Mouse (Mus musculus) liver, embryonic 14.5 days (tissue): Measurements from ENCODE around the gene Mx1. TPM values are rescaled to one million over a fixed set of nuclear protein-coding genes. Genes with fewer than 3 reads are reported as not detected.

Source experiments
- ATAC-seq: fragments of 200-750 bp; cut with Nextera tagmentation; 2 replicates; pipeline ENCODE4 v1.8.0; 2017; ENCODE audit warnings: moderate number of reproducible peaks, mild to moderate bottlenecking, moderate library complexity; ENCODE audit not compliant: insufficient read depth
- DNase-seq, 3 experiments: peaks; one replicate each; pipeline ENCODE4 v3.0.0-alpha.2; 2012 to 2013; ENCODE audit warnings: low read depth in 3 of 3, low spot score in 3 of 3
- H3K27ac ChIP-seq: fragments of 300-500 bp; sonication (generic); 2 replicates; pipeline ENCODE4 v1.5.1; 2014; ENCODE audit warnings: moderate library complexity, mild to moderate bottlenecking, control low read depth, inconsistent platforms
- H3K27me3 ChIP-seq: fragments of 300-500 bp; sonication (generic); 2 replicates; pipeline ENCODE4 v1.6.1; 2014; ENCODE audit warnings: mild to moderate bottlenecking, low read length, moderate library complexity; ENCODE audit not compliant: control insufficient read depth, insufficient read depth
- H3K36me3 ChIP-seq: fragments of 300-500 bp; sonication (generic); replicated peaks from 2 replicates; pipeline ENCODE4 v1.6.1; 2014; ENCODE audit warnings: low read depth; ENCODE audit not compliant: control insufficient read depth, insufficient read depth
- H3K4me1 ChIP-seq, 2 experiments: fragments of 200-500 bp in 1 of 2; fragments of 300-500 bp in 1 of 2; sonication (generic) in 1 of 2; replicated peaks; 2 replicates each; pipeline ENCODE4 v1.6.1; 2012 to 2014; ENCODE audit warnings: antibody characterized with exemption in 1 of 2, inconsistent platforms in 1 of 2, low read length in 1 of 2; ENCODE audit not compliant: control insufficient read depth in 2 of 2, insufficient read depth in 2 of 2
- H3K4me2 ChIP-seq: fragments of 300-500 bp; sonication (generic); 2 replicates; pipeline ENCODE4 v1.6.1; 2014; ENCODE audit warnings: low read depth, mild to moderate bottlenecking, control low read depth, moderate library complexity
- H3K4me3 ChIP-seq, 2 experiments: fragments of 200-500 bp in 1 of 2; fragments of 300-500 bp in 1 of 2; sonication (generic) in 1 of 2; 2 replicates each; pipeline ENCODE4 v1.5.1; 2012 to 2014; ENCODE audit warnings: low read depth in 2 of 2, low read length in 2 of 2, mild to moderate bottlenecking in 2 of 2, control low read depth in 1 of 2, inconsistent platforms in 1 of 2, moderate library complexity in 1 of 2; ENCODE audit not compliant: insufficient read depth in 1 of 2
- H3K9ac ChIP-seq: fragments of 300-500 bp; sonication (generic); replicated peaks from 2 replicates; pipeline ENCODE4 v1.6.1; 2014; ENCODE audit warnings: mild to moderate bottlenecking, control low read depth, moderate library complexity
- H3K9me3 ChIP-seq: fragments of 300-500 bp; sonication (generic); 2 replicates; pipeline ENCODE4 v1.6.1; 2016; ENCODE audit warnings: low read length, mixed read lengths; ENCODE audit not compliant: control insufficient read depth
- CTCF ChIP-seq: IDR thresholded peaks from 2 replicates; pipeline ENCODE4 v1.5.1; 2016; ENCODE audit warnings: antibody characterized with exemption, low read depth, control low read depth
- EP300 ChIP-seq: IDR thresholded peaks from 2 replicates; pipeline ENCODE4 v1.6.1; 2016; ENCODE audit warnings: antibody characterized with exemption, low read depth
- WGBS: fragments of 180-500 bp; shearing (Covaris S2); extraction: QIAGEN DNeasy Blood & Tissue Kit; methylation state at CpG from one replicate; pipeline ENCODE4 v1.1.7; 2014; ENCODE audit not compliant: insufficient replicate concordance; 5-methylcytosine and 5-hydroxymethylcytosine counted together
- polyA plus RNA-seq, 2 experiments: library from polyadenylated mRNA; depleted of rRNA in 1 of 2; stranded (reverse) in 1 of 2; unstranded in 1 of 2; fragments of >200 nt; fragmentation: Nextera tagmentation in 1 of 2; extraction: Ambion mirVana in 1 of 2; gene quantifications; 2 replicates each; pipeline versions ENCODE4 v1.2.1 to v1.2.3; 2012 to 2014

Mx1 gene
- polyA plus RNA-seq, 2 experiments: 0.46 to 0.48 TPM

- TF ChIP-seq CTCF (no peak), EP300 (no peak)
- no peak for ATAC-seq
- Histone ChIP-seq H3K27ac (no peak overlapping the region), H3K4me2 (no peak overlapping the region), H3K9me3 (no peaks in the 10 kb centered on the region), H3K4me1 (peaks cover 0 to 4% of the 10 kb centered on the region in 2 experiments; a peak in 1 of 4 replicates), H3K36me3 (no peaks in the 10 kb centered on the region), H3K27me3 (no peaks in the 10 kb centered on the region), H3K9ac (no peak overlapping the region), H3K4me3 (no peak overlapping the region)
- 67% methylated on average over 3 of the region's 3 CpGs for WGBS
- no peak for DNase-seq
These were observed 12.9 kb upstream of the Mx1 start for GRCm38 (mm10) chr16:97475581-97475980.

- no peak overlapping the region for H3K4me2 ChIP-seq
- ATAC-seq (no peak), DNase-seq (no peak)
- TF ChIP-seq EP300 (no peak), CTCF (no peak)
- peaks cover 0 to 4% of the 10 kb centered on the region in 2 experiments; a peak in 1 of 4 replicates for H3K4me1 ChIP-seq
- H3K4me3 ChIP-seq: no peak overlapping the region
- no peak overlapping the region for H3K9ac ChIP-seq
- WGBS: 60% methylated on average over 2 of the region's 2 CpGs
- no peak overlapping the region for H3K27ac ChIP-seq
- no peaks in the 10 kb centered on the region for H3K36me3 ChIP-seq
- no peaks in the 10 kb centered on the region for H3K27me3 ChIP-seq
- H3K9me3 ChIP-seq: no peaks in the 10 kb centered on the region
These were observed 12.0 kb upstream of the Mx1 start for GRCm38 (mm10) chr16:97474671-97475070.

DNA sequence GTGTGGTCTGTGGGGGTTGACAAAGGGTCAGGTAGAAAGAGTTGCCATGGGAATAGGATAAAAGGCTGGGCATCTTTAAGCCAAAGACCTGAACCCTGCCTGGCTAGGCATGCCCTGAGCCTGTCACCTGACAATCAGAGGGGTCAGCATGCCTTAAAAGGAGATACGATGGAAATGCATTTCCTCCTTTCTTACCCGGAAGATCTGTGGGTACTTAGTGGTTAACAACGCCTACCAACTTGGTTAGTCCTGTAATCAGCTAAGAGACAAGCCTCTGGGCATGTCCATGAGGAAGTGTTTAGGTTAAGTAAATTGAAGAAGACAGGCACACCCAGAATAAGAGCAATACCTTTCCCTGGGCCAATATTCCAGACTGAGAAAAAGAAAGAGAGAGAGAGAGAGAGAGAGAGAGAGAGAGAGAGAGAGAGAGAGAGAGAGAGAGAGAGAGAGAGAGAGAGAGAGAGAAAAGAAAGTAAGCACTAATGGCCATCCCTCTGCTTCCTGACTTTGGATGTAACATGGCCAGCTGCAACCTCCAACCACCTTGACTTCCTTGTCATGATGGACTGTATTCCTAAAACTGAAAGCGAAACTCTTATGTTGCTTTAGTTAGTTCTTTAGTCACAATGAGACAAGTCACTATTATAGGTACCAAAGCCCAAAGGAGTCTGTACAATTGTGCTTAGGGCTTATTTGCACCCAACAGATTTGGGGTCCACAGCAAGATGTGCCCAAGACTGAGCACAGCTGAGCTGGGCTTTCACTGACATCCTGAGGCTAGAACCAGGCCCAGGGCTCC is 5.5 kb upstream of the Mx1 start:
- Histone ChIP-seq H3K9ac (no peak overlapping the region), H3K4me2 (no peak overlapping the region), H3K27ac (no peak overlapping the region), H3K27me3 (no peaks in the 10 kb centered on the region), H3K9me3 (no peaks in the 10 kb centered on the region), H3K4me1 (no peaks in the 10 kb centered on the region), H3K4me3 (no peak overlapping the region), H3K36me3 (no peaks in the 10 kb centered on the region)
- ATAC-seq (no peak), DNase-seq (no peak)
- no peak for TF ChIP-seq CTCF
- no peak for TF ChIP-seq EP300
- WGBS: 20% methylated on average over 4 of the region's 4 CpGs

- DNase-seq (no peak), ATAC-seq (no peak)
- WGBS: 58% methylated on average over 3 of the region's 3 CpGs
- no peaks in the 10 kb centered on the region for H3K4me1 ChIP-seq
- no peak overlapping the region for H3K4me3 ChIP-seq
- no peaks in the 10 kb centered on the region for H3K36me3 ChIP-seq
- H3K4me2 ChIP-seq: no peak overlapping the region
- no peak overlapping the region for H3K9ac ChIP-seq
- H3K27me3 ChIP-seq: no peaks in the 10 kb centered on the region
- no peak overlapping the region for H3K27ac ChIP-seq
- TF ChIP-seq CTCF (no peak), EP300 (no peak)
- H3K9me3 ChIP-seq: no peaks in the 10 kb centered on the region
These were observed 4.8 kb upstream of the Mx1 start for GRCm38 (mm10) chr16:97467472-97467871.

DNA sequence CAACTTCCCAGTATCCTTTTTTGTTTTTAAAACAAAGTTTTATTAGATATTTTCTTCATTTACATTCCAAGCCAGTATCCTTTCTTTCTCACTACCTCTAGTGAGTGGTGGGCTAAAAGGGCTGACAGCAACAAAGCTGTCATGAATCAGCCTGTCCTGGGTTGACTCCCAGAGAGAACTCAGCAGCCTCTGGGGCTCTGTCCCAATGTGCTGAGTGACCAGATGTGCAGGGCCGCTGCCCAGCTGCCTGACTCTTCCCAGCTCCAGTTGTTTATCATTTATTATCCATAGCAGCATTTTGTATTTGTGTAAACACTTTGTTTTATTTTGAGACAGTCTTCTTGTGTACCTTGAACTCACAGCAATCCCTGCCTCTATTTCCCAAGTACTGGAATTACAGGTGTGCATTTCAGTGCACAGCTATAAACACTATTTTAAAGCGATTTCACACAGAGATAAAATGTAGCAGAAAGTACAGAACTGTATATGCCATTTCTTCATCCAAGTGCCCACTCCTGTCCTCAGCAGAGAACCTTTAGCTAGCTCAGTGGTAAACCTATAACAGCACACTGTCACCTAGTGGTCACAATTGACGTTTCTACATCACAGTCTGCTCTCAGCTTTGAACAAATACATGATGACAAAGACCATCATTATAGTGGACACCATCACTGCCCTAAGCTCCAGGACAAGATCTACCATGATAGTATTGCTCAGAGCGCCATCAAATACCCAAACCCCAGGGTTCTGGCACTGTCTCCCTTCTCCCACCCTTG is 3.7 kb upstream of the Mx1 start:
- 42% methylated on average over 4 of the region's 4 CpGs for WGBS
- Histone ChIP-seq H3K4me2 (no peak overlapping the region), H3K9me3 (no peaks in the 10 kb centered on the region), H3K36me3 (no peaks in the 10 kb centered on the region), H3K27me3 (no peaks in the 10 kb centered on the region), H3K9ac (no peak overlapping the region), H3K4me3 (no peak overlapping the region), H3K27ac (no peak overlapping the region), H3K4me1 (no peaks in the 10 kb centered on the region)
- DNase-seq (no peak), ATAC-seq (no peak)
- no peak for TF ChIP-seq EP300
- TF ChIP-seq CTCF: peak; percentile 52
